Mouse (Mus musculus) naive thymus-derived CD4-positive, alpha-beta T cell, adult 2 months (primary cell): ENCODE measurements around the gene Camta1.
A peak's percentile ranks its signal among the peaks of the same experiment; 100 is the strongest.

Experiments used
- DNase-seq: peaks from one replicate; pipeline ENCODE4 v3.0.0-alpha.2; 2011; ENCODE audit warnings: low read depth

Gene Camta1

DNA sequence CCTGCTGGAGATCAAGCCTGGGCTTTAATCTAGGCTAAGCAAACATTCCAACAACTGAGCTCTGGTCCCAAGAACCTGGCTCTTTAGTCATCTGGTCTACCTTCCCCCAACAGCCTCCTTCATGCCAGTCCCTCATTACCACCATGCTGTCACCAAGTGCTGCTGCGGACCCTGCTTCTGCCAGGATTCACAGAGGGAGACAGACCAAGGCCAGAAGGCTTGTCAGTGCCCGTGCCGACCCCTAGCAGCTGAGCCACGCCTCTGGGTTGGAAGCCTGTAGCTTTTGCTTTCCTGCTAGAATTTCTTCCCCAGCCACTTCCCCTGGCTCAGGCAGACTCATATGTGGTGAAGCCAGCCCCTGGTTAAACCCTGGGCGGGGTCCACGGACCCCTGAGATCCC, 533.6 kb downstream of the Camta1 start:
- DNase-seq, result no peak

- DNase-seq, result no peak
These were observed 534.5 kb downstream of the Camta1 start for GRCm38 (mm10) chr4:151326971-151327686.

GRCm38 (mm10) chr4:151316428-151316827, 545.2 kb downstream of the Camta1 start:
- no peak for DNase-seq

- DNase-seq, result no peak
These were observed 546.0 kb downstream of the Camta1 start for GRCm38 (mm10) chr4:151315726-151316125.

DNA sequence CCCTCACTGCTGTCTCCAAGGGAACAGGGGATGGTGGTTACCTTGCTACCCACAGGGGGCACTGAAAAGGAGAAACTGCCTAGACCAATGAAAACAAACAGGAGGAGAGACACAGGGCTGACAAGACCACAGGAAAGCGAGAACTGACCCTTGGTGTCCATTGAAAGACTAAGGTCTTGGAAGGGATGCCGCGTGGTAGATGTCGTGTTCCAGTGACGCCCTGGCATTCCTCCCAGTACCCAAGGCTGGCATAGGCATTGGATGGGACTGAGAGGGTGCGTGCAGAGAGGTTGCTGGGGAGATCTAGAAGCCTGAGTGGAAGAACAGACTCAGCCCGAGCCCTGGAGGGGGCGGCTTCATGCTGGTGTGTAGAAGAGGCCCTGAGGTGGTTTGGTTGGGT, 550.9 kb downstream of the Camta1 start:
- no peak for DNase-seq

DNA sequence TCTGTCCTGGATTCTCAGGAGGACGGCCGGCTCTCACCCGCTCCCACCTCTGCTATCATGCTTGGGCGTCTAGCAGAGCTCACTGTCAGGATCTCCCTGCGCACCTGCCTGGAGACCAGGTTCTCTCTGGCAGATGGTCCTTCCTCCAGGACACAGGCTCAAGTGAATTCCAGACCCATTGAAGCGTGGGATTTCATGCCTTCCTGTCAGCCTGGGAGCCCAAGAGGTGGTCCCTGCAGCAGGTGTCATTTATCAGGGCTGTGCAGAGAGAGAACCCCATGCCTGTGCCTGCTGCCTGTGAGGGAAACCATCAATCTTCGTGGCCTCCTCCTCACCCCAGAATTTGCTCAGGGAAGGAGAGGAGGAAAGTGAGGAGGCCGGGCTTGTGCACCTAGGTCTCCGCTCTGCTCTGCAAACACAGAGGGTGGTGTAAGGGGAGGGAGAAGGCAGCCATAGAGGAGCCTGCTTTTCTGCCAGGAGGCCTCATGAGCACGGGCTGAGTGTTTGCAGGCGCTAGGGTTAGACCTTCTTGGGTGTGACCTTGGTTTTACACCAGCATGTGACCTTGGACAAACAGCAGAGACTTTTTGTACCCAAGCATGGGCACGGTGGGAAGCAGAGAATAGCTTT, 551.5 kb downstream of the Camta1 start:
- no peak for DNase-seq

GRCm38 (mm10) chr4:151306890-151307289, 554.8 kb downstream of the Camta1 start:
- no peak for DNase-seq

- DNase-seq, result no peak
These were observed 555.3 kb downstream of the Camta1 start for GRCm38 (mm10) chr4:151306311-151306765.

- DNase-seq, result no peak
These were observed 555.9 kb downstream of the Camta1 start for GRCm38 (mm10) chr4:151305761-151306160.

DNA sequence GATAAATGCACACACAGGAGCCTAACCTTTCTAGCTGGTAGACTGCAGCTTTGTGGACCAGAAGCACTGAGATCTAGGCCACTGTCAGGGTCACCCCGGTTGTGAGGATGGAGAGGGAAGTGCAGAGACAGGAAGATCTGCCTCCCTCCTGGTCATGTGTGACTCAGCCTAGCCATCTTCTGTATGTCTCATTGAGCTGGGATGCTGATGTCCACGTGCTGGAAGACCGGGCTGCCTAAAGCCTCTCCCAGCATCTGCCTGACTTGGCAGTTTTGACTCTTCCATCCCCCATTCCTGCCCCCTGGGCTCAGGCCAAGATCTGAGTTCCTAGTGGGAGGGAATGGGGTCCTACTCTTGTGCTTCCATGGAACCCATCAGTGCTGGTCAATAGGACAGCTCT, 557.7 kb downstream of the Camta1 start:
- no peak for DNase-seq

DNA sequence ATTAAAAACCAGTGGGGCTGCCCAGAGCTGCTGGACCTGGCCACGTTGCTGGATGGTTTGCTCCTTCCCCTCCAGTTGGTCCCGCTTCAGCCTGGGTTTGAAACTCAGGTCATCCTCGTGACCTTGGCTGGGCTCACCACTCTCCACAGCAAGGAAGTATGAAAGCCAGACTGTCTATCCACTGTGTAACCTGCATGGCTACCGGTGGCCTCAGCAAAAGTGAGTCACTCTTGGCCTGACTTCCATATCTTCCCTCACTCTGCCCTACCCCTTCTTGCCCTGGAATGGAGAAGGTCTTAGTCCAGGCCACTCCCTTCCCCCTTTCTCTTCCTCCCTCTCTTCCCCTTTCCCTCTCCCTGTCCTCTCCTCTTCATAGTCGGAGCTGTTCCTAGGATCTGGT, 558.2 kb downstream of the Camta1 start:
- no peak for DNase-seq

DNA sequence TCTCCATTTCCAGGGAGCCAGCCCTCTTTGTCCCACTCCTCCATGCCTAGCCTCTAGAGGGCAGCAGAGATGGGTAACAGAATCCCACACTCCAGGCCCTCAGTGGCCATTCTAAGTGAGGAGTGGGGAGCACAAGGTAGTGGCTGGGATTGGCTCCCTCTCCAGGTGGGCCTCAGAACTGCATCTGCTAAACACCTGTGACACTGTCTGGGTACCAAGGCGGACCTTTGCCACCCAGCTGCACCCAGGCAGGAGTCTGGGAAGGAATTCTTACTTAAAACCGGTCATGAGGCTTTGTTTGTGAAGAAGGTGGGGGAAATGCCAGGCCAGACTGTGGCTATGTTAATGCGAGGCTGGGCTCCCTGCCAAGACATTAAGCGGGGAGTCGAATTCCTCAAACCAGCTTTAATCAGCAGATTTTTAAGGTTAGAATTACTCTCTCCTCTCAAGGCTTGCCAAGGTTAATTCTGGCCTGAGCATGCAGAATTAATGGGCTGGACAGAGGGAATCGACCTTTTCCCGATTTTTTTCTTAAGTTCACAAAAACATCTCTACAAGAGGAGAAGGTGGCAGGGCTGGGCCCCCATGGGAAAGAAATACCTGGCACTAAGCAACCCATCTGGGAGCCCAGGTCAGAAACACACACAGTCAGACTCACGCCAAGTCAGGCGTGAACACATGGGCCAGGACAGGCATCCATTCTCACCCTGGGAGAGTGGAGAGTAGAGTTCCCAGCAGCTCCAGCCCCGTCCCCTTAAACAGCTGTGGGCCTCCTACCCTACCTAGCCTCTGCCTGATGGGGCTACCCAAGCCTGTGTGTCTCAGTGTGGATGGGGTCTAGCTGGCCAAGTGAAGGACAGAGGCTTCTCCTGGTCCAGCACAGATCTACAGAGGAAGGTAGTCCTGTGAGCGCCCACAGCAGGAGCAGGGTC, 559.2 kb downstream of the Camta1 start:
- DNase-seq, result no peak

DNA sequence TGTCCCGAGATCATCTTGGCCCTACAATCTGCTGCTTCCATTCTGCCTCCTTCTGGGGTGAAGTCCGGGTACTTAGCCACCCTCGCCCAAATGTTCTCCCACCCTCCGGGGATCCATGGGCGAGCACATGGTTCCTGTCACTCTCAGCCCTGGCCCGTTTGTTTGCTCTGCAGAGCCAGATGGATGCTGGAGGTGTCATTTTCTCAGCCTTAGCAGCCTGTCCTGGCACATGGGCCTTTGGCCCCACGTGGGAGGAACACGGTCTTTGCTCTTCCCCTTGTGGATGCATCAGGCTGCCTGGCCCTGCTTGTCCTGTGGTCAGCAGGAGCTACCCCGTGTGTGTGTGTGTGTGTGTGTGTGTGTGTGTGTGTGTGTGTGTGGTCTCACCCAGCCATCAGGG, 560.3 kb downstream of the Camta1 start:
- no peak for DNase-seq

DNA sequence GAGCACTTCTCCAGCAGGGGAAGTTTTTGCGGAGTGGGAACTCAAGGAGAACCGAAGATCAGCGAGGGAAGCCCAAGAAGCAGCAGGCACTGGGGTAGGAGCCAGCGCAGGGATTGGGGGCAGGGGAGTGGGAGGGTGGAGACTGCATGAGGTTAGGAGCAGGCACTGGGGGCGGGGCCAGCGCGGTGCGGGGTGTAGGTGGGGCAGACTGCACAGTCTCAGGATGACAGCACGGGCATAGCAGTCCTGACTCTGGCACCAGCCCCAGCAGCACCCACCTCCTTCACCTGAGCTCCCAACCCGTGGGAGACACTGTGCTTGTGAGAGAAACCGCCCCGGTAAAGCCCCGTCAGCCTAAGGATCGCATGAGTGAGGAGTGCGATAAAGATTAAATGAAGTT, 561.0 kb downstream of the Camta1 start:
- no peak for DNase-seq

GRCm38 (mm10) chr4:151295515-151296203, 566.0 kb downstream of the Camta1 start:
- DNase-seq, result no peak

DNA sequence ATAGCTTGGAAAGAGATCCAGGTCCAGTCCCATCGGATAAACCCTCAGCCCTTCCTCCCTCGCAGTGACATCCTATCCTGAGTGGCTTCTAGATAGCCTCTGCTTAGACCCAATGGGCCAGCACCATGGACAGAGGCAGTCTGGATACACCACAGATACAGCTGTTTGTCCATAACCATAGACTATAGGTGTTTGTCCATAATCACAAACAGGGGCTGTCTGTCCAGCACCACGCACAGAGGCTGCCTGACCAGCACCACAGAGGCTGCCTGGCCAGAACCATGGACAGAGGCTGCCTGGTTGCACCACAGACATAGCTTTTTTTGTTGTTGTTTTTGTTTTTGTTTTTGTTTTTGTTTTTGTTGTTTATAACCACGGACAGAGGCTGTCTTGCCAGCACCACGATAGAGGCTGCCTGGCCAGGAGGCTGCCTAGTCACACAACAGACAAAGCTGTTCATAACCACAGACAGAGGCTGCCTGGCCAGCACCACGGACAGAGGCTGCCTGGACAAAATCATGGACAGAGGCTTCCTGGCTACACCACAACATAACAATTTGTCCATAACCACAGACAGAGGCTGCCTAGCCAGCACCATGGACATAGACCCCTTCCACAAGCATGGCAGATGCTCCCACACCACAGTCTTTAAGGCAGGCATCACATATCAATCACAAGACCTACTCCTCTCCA, 572.6 kb downstream of the Camta1 start:
- DNase-seq, result no peak

GRCm38 (mm10) chr4:151285905-151286445, 575.7 kb downstream of the Camta1 start:
- no peak for DNase-seq

- no peak for DNase-seq
These were observed 576.2 kb downstream of the Camta1 start for GRCm38 (mm10) chr4:151285432-151285831.

DNA sequence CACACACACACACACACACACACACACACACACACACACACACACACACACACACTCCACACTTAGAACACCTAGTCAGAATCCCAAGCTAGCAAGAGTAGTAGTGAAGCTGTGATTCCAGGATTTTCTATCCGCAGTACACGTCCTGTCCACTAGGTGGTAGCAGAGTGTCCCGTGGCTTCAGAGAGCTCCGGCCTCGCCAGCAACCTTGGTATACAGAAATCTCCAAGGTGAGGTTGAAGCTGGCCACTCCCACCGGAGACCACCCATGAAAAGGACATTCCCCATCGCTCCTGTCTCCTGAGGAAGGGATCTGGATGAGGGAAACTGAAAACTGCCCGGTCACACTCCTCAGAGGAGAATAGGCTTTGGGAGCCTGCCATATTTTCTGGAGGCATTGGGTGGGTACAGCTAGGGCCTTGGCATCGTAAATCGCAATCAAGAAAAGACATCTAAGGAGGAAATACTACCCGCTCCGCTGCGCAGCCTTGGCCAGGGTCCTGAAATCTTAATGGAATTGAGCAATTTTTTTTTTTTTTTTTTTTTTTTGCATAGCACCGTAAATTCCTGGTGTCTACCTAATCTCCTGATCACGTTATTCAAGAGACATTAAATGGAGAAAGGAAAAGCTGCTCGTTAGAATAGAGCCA, 578.5 kb downstream of the Camta1 start:
- DNase-seq, result peak; percentile 30

DNA sequence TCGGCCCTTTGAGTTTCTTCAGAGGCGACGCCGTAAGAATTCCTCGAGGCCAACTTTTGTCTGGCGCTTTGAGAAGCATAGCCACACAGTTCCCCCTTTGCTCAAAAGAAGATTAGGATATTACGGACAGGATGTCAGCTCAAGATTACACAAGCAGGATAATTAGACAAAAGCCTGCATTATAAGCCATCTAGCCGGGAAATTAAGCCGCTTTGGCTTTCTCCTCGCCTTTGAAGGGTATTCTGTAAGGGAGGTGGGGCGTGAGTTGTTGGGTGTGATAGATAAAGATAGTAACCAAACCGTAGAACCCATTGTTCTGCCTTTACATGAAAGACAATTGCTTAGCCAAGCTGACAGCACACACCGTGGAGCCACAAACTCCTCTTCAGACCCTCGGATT, 579.6 kb downstream of the Camta1 start:
- no peak for DNase-seq

DNA sequence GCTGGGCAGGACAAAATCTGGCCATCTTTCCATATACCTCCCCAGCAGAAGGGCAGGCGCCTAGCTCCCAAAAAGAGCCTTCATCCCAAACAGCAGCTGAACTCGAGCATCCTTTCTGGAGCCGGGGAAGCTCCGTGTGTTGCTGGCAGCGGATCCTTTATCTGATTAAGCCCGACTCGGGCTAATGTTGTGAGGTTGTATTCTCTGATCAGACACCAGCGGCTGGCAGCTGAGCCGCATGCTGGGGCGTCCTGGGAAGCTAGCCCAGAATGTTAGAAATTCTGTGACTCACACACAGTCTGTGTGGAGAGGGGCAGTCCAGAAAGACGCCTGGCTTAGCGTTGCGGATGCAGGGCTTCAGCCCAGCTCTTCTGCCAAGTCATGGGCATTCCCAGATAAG, 586.4 kb downstream of the Camta1 start:
- DNase-seq, result no peak
